Mouse (Mus musculus): ENCODE measurements around the gene Ptgs1.
A peak's percentile ranks its signal among the peaks of the same experiment; 100 is the strongest.

Ptgs1 gene

DNA sequence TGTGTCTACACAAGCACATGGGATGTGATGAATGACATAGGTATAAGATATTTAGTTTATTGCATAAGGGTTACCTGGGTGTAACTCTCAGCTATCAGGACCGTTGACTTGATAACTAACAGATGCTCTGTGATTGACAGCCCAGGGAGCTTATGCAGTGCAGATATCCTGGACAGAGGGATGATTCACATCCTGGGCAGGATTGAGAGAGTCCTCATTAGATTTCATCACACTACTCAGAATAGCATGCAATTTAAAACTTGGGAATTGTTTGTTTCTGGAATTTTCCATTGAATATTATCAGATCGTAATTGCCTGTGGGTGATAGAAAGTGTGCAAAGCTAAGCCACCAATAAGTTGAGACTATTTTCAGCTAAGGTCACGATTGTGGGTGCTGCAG lies 17.7 kb downstream of the Ptgs1 start:
- no peak for DNase-seq (ENCODE audit: low spot score in 2 of 2)

DNA sequence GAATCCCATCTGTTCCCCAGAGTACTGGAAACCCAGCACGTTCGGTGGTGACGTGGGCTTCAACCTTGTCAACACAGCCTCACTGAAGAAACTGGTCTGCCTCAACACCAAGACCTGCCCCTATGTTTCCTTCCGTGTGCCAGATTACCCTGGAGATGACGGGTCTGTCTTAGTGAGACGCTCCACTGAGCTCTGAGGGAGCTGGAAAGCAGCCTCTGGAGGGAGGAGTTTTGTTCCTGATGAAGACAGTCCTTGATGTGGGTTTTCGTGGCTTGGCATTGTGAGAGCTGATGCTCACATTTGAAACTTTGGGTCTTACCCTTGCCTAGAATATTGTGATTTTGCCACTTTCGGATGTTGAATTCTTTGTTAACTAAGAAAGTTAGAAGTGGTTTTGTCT lies 20.9 kb downstream of the Ptgs1 start:
- DNase-seq (ENCODE audit: low spot score in 2 of 2): no peak

DNA sequence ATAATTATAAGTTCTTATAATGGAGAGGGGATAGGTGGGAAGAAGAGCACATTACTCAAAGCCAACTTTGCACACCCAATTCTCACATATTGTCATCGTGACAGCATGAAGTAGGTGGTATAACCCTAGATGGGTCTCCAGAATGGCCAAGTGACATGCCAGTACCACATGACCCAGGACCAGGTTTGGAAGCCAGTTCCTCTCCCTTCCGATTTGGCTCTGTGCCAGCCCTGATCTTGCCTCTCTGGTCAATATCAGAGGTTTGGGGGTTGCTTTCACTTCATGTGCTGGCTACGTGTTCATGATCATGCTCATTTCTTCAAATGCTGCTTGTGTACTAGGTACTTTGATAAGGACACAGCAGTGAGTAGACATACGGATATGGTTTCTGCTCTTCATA lies 22.3 kb downstream of the Ptgs1 start:
- no peak for DNase-seq (ENCODE audit: low spot score in 2 of 2)

DNA sequence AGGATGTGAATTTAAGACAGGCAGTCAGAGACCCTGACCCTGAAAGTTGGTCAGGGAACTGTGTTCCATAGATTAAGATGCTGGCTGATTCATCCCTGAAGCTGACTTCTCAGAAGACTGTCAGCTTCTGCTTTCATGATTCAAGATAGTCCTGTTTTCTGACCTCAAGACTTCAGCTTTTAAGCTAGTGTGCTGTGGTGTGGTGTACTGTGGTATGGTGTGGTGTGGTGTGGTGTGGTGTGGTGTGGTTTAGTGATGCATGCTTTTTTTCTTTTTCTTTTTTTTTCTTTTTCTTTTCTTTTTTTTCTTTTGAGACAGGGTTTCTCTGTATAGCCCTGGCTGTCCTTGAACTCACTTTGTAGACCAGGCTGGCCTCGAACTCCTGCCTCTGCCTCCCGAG lies 24.2 kb downstream of the Ptgs1 start:
- DNase-seq (ENCODE audit: low spot score in 2 of 2): no peak

DNA sequence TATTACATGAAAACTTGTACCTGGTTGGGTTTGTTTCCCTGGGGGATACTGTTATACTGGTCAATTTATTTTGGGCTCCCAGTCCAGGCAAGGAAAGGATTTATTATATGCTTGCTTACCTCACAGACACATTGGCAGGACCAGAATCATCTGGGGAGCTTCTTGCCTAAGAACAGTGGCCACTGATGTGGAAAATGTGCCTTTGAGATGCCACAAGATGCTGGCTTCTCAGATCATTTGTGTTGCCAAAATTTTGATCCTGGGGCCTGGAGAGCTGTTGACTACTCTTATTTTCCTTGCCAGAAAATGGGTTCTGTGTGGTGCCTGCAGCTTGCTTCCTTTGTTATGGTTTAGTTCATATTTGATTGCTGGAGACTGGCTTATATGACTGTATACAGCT lies 26.7 kb downstream of the Ptgs1 start:
- DNase-seq (ENCODE audit: low spot score in 2 of 2): no peak

DNA sequence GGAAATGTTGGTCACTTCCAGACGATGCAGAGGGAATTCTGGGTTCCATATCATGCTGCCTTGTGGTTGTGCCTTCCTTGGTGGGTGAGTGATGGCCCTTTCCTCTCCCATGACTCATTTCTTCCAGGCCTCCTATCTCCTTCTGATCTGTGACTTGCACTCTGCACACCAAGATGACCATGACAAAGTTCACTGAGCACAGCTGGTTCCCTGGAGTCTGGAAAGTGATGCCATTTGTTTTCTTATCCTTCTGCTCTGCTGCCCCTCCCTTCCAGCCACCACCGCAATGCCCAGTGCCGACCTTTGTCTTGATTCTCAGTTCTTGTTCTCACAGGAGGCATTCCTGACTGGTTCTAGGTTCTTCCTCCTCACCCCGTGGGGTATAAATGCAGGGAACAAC lies 29.2 kb downstream of the Ptgs1 start:
- DNase-seq (ENCODE audit: low spot score in 2 of 2): no peak

DNA sequence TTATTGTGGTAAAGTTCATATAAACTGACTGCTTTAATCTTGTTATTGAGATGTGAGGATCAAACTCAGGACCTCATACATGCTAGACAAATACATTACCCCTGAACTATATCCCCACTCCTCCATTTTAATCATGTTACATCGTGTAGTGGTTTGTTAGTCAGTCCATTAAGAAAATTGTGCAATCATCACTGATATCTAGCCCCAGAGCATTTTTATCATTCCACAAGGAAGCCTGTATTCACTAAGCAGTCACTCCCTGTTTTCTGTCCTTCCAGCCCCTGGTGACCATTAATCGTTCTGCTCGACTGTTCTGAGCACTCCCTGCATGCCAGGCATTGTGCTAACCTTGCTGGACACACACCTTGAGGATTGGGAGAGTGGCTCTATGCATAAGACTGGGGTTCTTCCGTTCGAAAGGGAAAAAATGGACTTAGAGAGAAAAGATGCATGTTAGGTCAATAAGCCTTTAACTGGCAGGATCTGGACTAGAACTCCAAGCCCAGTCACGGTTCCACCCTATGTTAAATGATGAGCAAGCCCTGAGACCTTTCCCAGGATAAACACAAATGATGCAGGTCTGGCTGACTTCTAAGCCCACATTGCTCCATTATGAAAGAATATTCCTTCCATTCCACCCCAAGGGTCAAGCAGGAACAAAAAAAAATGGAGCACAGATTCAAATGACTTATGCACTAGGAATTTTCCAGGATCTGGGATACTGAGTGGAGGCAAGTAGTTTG lies 29.7 kb downstream of the Ptgs1 start:
- DNase-seq (ENCODE audit: low spot score in 2 of 2): no peak

DNA sequence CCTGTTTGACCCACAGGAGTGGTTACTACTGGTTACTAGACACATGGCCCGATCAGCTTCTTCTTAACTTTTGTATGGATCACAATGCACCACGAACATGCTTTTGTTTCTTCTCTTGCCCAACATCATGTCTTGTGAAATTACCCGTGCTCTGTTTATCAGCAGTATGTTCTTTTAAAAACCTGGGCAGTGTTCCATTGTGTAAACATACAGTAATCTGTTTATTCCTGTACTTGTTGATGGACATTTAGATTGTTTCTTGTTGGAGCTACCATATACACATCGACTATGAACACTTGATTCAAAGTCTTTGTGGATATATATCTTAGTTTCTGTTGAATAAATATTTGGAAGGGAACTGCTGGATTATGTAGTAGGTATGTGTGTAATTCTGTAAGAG lies 31.8 kb downstream of the Ptgs1 start:
- DNase-seq (ENCODE audit: low spot score in 2 of 2): no peak

DNA sequence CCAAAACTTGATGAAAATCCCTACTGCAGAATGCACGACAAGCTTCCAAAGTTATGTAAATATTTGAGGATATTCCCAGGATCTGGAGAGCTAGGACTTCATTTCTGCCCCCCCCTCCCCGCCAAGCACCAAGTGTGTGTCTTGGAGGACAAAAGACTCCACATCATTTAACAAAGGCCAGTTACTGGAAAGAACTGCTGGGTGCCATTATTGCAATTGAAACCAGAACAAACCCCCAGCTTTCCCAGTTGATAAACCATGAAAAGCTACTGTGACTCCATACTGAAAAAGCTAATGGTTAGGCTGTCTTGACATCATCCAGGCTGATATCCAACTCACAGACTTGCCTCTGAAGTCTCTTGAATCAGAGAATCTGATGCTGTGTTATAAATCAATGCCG lies 39.2 kb downstream of the Ptgs1 start:
- no peak for DNase-seq (ENCODE audit: low spot score in 2 of 2)

DNA sequence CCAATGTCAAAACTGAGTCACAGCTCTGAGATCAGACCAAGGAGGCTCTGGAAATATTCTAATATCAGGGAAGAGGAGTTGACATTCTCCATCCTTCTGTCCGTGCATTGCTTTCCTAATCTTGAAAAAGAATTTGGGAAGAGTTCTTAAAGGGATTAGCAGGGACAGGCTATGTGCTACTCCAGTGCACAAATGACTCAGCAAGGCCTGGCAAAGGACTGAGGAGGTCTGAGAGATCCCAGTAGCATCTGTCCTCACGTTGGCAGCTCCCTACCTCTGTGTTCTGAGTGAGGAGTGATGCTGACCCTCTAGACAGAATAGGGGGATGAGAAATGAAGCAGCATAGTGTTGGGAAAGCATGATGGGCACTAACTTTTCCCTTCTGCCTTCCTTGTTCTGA lies 40.0 kb downstream of the Ptgs1 start:
- DNase-seq (ENCODE audit: low spot score in 2 of 2): no peak

DNA sequence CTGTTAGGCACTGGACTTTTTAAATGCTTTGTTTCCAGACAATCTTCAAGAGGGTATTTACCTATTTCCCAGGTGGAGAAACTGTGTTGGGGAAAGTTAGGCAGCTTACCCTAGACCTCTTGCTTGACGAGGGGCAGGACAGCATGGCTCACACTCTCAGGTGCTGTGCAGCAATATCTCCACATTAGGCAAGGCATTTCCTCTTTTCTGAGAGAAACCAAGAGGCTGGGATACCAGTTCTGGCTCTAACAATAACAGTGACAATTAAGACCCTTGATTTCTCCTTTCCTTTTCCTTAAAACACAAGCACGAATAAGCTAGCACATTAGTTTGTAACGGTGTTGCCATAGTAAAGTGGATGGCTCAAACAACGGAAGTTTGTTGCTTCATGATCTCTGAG lies 40.9 kb downstream of the Ptgs1 start:
- DNase-seq (ENCODE audit: low spot score in 2 of 2): no peak

DNA sequence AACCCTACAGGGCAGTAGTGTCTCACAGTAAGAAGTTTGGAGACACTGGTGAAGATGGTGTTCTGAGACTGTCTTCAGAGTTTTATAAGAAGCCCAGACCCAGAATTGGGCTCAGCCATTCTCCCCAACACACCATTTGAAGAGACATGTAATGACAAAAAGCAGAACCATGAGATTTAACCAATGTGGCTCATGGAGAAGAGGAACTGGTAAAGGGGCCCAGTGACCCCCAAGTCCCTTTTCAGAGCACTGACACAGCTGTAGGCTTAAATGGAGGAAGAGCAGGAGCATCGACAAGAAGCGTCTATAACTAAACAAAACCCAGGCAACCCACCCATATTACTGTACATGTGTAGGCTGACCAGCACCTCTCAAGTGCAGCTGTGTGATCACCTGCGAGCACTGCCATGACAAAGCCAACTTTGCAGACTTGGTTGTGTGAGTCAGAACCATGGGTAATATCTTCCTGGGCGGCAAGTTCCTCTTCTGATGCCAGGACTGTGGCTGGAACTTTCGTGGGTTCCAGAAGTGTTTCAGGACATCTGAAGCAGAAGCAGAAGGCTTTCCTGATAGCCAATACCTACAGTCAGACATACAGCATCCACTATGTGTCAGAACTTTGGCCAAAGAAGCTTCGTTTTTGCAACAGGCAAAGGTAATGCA lies 42.2 kb downstream of the Ptgs1 start:
- no peak for DNase-seq (ENCODE audit: low spot score in 2 of 2)

DNA sequence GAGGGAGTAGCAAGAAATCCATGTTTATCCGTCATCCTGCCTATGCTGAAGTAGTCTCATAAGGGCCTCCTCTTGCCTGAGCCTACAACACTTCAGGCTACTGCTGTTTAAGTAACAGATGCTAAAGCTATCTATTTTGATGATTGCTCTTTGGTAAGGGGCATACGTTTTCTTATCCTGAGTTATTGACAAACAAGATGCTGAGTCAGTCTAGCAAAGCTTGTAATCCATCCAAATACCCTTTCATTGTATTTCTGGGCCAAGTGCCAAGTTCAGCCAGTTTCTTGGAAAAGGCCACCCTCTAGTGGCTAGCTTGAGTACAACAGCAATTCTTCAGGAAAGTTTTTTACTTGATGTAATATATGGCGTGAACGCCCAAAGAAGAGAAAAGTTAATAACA lies 46.2 kb downstream of the Ptgs1 start:
- peak in 1 of 2 experiments; percentile 18 for DNase-seq (ENCODE audit: low spot score in 2 of 2)

DNA sequence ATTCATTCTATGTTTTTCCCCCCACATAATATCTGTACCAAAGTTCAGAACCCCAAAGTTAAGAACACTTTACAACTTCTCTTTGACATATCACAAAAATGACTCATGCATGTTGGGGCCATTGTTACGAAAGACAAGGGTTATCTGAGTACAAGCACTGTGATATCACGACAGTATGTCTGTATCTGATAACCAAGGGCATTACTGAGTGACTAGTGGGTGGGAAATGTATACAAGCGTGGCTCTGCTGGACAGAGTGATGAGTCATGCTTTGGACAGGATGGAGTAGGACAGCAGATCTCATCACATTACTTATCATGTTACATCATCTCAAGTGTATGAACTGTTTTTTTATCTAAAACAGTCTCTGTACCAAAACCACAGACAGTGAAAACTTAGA lies 48.5 kb downstream of the Ptgs1 start:
- no peak for DNase-seq (ENCODE audit: low spot score in 2 of 2)

DNA sequence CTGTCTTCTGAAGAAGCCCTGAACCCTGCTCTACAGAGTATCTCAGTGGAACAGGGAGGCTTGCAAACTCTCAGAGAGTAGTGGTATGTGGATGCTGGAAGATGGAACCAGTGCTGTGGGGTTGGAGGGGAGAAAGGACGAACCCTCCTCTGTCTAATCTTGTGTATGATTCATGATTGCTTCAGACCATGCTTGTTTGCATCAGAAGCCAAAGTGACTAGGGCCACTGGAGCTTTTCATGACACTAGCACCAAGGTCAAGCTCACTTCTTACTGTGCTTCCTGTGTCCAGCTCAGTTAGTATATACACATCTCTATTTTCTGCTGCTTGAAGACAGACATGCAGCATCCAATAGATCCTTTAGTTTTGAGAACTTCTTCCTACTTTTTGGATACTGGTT lies 50.9 kb downstream of the Ptgs1 start:
- DNase-seq (ENCODE audit: low spot score in 2 of 2): no peak

DNA sequence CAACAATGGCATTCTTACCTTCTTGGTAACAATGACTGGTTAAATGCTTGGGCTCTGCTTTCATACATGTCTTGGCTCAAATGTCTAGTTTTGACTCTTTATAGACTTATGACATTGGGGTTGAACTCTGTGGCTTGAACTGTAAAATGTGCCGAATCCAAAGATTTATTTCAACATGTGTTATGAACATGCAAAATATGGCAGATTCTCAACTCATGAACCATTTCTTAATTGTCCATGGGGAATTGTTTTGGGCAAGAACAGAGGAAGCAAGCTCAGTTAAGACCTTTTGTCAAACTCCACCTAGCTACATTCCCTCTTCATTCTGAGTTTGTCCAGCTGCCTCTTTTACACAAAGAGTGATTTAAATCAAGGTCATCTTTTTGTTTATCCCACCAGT lies 52.1 kb downstream of the Ptgs1 start:
- DNase-seq (ENCODE audit: low spot score in 2 of 2): no peak

All from right cerebral cortex, postnatal 36 days (tissue).